Mouse (Mus musculus) liver, postnatal 0 days (tissue): ENCODE results near the gene Ezh1. TPM values are rescaled to one million over a fixed set of nuclear protein-coding genes. Genes with fewer than 3 reads are reported as not detected.

Experiments
- ATAC-seq: fragments of 200-750 bp; cut with Nextera tagmentation; 2 replicates; pipeline ENCODE4 v1.8.0; 2017; ENCODE audit warnings: mild to moderate bottlenecking, moderate library complexity
- DNase-seq: peaks from one replicate; pipeline ENCODE4 v3.0.0-alpha.2; 2016
- H3K27ac ChIP-seq: fragments of 300-500 bp; sonication (generic); 2 replicates; pipeline ENCODE4 v1.5.1; 2014; ENCODE audit warnings: antibody characterized with exemption, moderate library complexity, mild to moderate bottlenecking, low read depth
- H3K27me3 ChIP-seq: fragments of 300-500 bp; sonication (generic); 2 replicates; pipeline ENCODE4 v1.6.1; 2014; ENCODE audit warnings: low read length, control low read depth, mixed read lengths; ENCODE audit not compliant: insufficient read depth
- H3K36me3 ChIP-seq: fragments of 300-500 bp; sonication (generic); replicated peaks from 2 replicates; pipeline ENCODE4 v1.6.1; 2014; ENCODE audit warnings: mild to moderate bottlenecking, control low read depth, low read length, moderate library complexity, mixed read lengths; ENCODE audit not compliant: insufficient read depth
- H3K4me1 ChIP-seq: fragments of 300-500 bp; sonication (generic); 2 replicates; pipeline ENCODE4 v1.6.1; 2014; ENCODE audit warnings: antibody characterized with exemption, mild to moderate bottlenecking, control low read depth; ENCODE audit not compliant: insufficient read depth
- H3K4me2 ChIP-seq: fragments of 300-500 bp; sonication (generic); 2 replicates; pipeline ENCODE4 v1.6.1; 2014; ENCODE audit warnings: low read depth, mild to moderate bottlenecking, low read length, moderate library complexity, mixed read lengths
- H3K4me3 ChIP-seq: fragments of 300-500 bp; sonication (generic); 2 replicates; pipeline ENCODE4 v1.5.1; 2014; ENCODE audit warnings: low read depth, low read length
- H3K9ac ChIP-seq: fragments of 300-500 bp; sonication (generic); replicated peaks from 2 replicates; pipeline ENCODE4 v1.6.1; 2014; ENCODE audit warnings: mild to moderate bottlenecking, moderate library complexity
- H3K9me3 ChIP-seq: fragments of 300-500 bp; sonication (generic); 2 replicates; pipeline ENCODE4 v1.6.1; 2016; ENCODE audit warnings: mild to moderate bottlenecking, control low read depth, low read length, mixed read lengths
- CTCF ChIP-seq: sonication (generic); IDR thresholded peaks from 2 replicates; pipeline ENCODE4 v1.5.1; 2016; ENCODE audit warnings: antibody characterized with exemption, low read depth
- EP300 ChIP-seq: IDR thresholded peaks from 2 replicates; pipeline ENCODE4 v1.6.1; 2016; ENCODE audit warnings: antibody characterized with exemption, low read depth, mild to moderate bottlenecking
- WGBS: fragments of 180-500 bp; shearing (Covaris S2); extraction: QIAGEN DNeasy Blood & Tissue Kit; methylation state at CpG from one replicate; pipeline ENCODE4 v1.1.7; 2014; ENCODE audit not compliant: insufficient replicate concordance; 5-methylcytosine and 5-hydroxymethylcytosine counted together
- polyA plus RNA-seq: library from polyadenylated mRNA; unstranded; fragments of >200 nt; fragmentation: Nextera tagmentation; extraction: Ambion mirVana; gene quantifications from 2 replicates; pipeline ENCODE4 v1.2.1, GENCODE M21; 2015

Ezh1 gene
- polyA plus RNA-seq, 1 experiment from 2014 or later = 5.0 TPM

DNA sequence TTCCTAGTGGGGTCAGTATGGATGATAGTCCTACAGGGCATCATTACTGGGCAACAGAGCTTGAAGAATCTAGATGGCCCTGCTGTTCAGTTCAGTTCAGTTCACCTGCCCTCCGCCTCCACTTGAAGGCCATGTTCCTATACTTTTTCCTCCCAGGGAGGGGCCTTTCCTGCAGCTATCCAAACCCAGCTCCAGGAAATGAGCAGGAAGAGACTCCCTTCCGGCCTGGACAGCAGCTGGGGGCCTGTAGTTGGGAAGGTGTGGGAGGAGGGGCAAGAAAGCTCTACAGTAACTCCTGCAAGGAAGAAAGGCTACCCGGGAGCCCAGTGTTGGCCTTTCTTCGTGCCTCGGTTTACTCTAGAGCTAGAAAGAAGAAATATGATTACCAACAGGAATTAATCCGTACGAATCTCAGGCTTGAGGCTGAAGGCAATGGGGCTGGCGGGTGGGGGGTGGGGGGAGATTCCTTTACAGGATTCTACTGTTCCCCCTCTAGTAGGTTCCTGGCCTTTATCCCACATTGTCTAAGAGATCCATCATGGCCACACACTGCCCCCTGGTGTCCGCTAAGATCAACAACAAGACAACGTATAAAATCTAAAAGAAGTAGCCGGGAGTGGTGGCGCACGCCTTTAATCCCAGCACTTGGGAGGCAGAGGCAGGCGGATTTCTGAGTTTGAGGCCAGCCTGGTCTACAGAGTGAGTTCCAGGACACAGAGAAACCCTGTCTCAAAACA lies 22.2 kb upstream of the Ezh1 start:
- WGBS = 32% methylated on average over 14 of the region's 14 CpGs
- peak; percentile 77 for DNase-seq
- no peaks in the 10 kb centered on the region for H3K36me3 ChIP-seq
- peak; percentile 33 for ATAC-seq
- no peak overlapping the region for H3K9ac ChIP-seq
- H3K27ac ChIP-seq = peak overlapping the region; percentile 9; the same call in 1 of the 2 replicates
- peaks cover 34% of the 10 kb centered on the region for H3K27me3 ChIP-seq
- H3K4me1 ChIP-seq = peaks cover 22% of the 10 kb centered on the region
- no peaks in the 10 kb centered on the region for H3K9me3 ChIP-seq
- H3K4me3 ChIP-seq = no peak overlapping the region
- H3K4me2 ChIP-seq = no peak overlapping the region; the same call in 1 of the 2 replicates
- peak; percentile 83 for TF ChIP-seq CTCF
- peak; percentile 18; the same call in 1 of the 2 replicates for TF ChIP-seq EP300

DNA sequence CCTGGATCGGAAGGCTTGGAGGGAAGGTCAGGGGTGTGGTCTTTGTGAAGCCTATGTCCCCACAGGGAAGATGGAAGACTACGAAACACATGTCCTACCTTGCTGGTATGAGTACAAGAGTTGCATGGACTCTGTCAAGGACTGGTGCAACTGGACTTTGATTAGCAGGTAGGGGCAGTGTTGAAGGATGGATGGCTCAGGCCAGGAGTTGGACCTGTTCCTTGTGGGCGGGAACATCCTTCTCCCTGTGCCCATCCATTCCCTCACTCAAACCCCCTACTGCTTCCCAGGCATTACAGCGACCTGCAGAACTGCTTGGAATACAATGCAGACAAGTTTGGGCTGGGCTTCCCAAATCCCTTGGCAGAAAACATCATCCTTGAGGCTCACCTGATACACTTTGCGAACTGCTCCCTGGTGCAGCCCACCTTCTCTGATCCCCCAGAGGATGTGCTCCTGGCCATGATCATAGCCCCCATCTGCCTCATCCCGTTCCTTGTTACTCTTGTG lies 21.3 kb upstream of the Ezh1 start:
- Histone ChIP-seq H3K4me3 (peak overlapping the region; percentile 38; the same call in 1 of the 2 replicates), H3K36me3 (no peaks in the 10 kb centered on the region), H3K4me2 (peak overlapping the region; percentile 64; the same call in 1 of the 2 replicates), H3K27me3 (peaks cover 34% of the 10 kb centered on the region), H3K4me1 (peaks cover 18% of the 10 kb centered on the region), H3K9me3 (no peaks in the 10 kb centered on the region), H3K27ac (peak overlapping the region; percentile 9; the same call in 1 of the 2 replicates), H3K9ac (no peak overlapping the region)
- TF ChIP-seq EP300 (no peak), CTCF (no peak)
- DNase-seq (no peak), ATAC-seq (no peak)
- WGBS = 83% methylated on average over 6 of the region's 6 CpGs

- peak; percentile 28 for ATAC-seq
- 17% methylated on average over 7 of the region's 7 CpGs for WGBS
Observed at GRCm38 (mm10) chr11:101246702-101247012, 20.4 kb upstream of the Ezh1 start.

DNA sequence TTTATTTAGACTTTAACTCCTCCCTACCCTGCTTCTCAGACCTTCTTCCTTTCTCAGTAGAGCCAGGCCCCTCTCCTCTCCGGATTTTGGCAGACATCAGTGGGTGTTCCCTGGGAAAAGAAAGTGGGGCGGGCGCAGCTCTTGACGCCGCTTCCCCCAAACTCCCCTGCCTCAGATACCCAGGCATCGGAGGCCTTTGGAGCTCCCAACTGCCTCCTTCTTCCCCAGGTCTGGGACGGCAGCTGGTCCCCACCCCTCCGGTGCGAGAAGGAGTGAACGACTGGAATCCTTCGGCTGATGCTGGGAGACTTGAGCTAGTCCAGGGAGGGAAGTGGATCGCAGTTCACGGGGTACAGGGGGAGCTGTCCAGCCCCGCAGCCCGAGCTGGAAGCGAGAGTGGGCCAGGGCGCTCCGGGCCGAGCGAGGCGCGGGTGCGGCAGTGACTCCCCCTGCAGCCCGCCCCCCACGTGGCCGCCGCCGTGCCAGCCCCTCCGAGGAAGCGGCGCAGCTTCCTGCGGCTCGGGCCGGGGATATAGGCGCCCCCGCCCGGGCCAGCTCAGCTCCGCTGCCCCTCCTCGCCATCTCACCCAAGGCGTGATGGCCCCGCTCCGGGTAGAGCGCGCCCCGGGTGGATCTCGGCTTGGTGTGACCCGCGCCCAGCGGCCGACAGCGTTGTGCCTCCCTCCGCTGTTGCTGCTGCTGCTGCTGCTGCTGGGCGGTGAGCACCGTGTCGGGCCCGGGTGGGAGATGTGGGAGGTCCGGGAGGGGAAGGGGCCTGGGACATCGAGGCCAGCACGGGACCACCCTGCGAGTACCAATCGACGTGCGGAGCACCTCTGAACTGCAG lies 19.8 kb upstream of the Ezh1 start, which contains the start of gene Ramp2:
Ramp2 (plus strand) TSS at position 174 of the 847 bp plus-strand sequence.
- peak within 1 kb of the TSS; percentile 22 for H3K9ac ChIP-seq
- peaks cover 34% of the 10 kb centered on the region for H3K27me3 ChIP-seq
- H3K4me3 ChIP-seq = peak within 1 kb of the TSS; percentile 38
- H3K27ac ChIP-seq = peak within 1 kb of the TSS; percentile 68
- peak; percentile 50 for DNase-seq
- H3K4me1 ChIP-seq = 0 out of 2 replicates have a peak, but pooled peaks cover 17% of the 10 kb centered on the region
- H3K9me3 ChIP-seq = no peaks in the 10 kb centered on the region
- H3K36me3 ChIP-seq = no peaks in the 10 kb centered on the region
- H3K4me2 ChIP-seq = peak within 1 kb of the TSS; percentile 64
- ATAC-seq = peak; percentile 58
- WGBS = 4% methylated on average over 38 of the region's 63 CpGs
- TF ChIP-seq CTCF = 0 out of 2 replicates have a peak, but pooled peaks have one; percentile 5
- no peak for TF ChIP-seq EP300

More at GRCm38 (mm10) chr11:101246702-101247012, 20.4 kb upstream of the Ezh1 start:
- peak overlapping the region; percentile 38 for H3K4me3 ChIP-seq
- peak overlapping the region; percentile 68 for H3K27ac ChIP-seq
- peak overlapping the region; percentile 64 for H3K4me2 ChIP-seq
- no peak for DNase-seq
- no peaks in the 10 kb centered on the region for H3K9me3 ChIP-seq
- peak overlapping the region; percentile 22 for H3K9ac ChIP-seq
- TF ChIP-seq EP300 = no peak
- TF ChIP-seq CTCF = no peak
- 0 out of 2 replicates have a peak, but pooled peaks cover 17% of the 10 kb centered on the region for H3K4me1 ChIP-seq
- no peaks in the 10 kb centered on the region for H3K36me3 ChIP-seq
- peaks cover 34% of the 10 kb centered on the region for H3K27me3 ChIP-seq

DNA sequence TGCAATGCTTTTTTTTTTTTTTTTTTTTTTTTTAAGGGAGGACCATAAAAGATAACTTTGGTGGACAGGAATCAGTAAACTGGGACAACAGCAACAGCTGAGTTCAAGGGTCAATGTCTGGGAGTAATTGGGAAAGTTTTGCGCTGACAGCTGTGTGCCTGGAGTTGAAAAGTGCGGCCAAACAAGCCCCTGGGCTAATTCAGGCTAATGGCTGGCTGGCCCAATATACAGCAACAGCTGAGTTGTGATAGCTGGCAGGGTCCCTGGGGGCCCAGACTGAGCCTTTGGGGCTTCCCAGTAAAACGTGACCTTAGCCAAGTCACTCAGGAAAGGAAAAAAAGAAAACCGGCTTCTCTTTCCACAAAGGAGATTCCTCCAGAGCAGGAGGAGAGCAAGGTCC lies 18.8 kb upstream of the Ezh1 start:
- Histone ChIP-seq H3K4me3 (no peak overlapping the region), H3K9me3 (no peaks in the 10 kb centered on the region), H3K27ac (no peak overlapping the region), H3K4me2 (peak overlapping the region; percentile 64; the same call in 1 of the 2 replicates), H3K27me3 (peaks cover 34% of the 10 kb centered on the region), H3K9ac (no peak overlapping the region), H3K36me3 (no peaks in the 10 kb centered on the region), H3K4me1 (0 out of 2 replicates have a peak, but pooled peaks cover 17% of the 10 kb centered on the region)
- WGBS = 53% methylated on average over 4 of the region's 4 CpGs
- DNase-seq (no peak), ATAC-seq (no peak)
- TF ChIP-seq EP300 (no peak), CTCF (no peak)
